9 mouse cellular contexts compared by ENCODE assay signal in genomic region chr16:31314497-31315233, GRCm38 (mm10). TPM values are rescaled to one million over a fixed set of nuclear protein-coding genes. Genes with fewer than 3 reads are reported as not detected.
DNase-seq lines count a peak whose midpoint lies in the region; ATAC-seq and TF ChIP-seq lines count a peak whose summit lies in the region.
"Had no signal": no experiment of that assay in that cellular context is flagged by ENCODE, and none has a peak within 500 bp of the region (broad histone marks: within the 10 kb centered on the region; RNA-seq: fewer than 3 reads in every experiment).

Apod (minus strand) TSS chr16:31314808.

- no peak for TF ChIP-seq POLR2A in myocyte (IDR thresholded peaks at IDR 0.05; ENCODE audit: insufficient read length, low read depth)

- H3K4me1 ChIP-seq in forebrain, embryonic 15.5 days: no peaks in the 10 kb centered on the region
- H3K4me1 ChIP-seq: liver, embryonic 13.5 days had no signal

- WGBS in forebrain, embryonic 15.5 days: 46% methylated on average over 9 of the region's 9 CpGs

- no peaks in the 10 kb centered on the region for H3K79me2 ChIP-seq in myocyte (ENCODE audit: control insufficient read depth, insufficient read depth)

- H3K4me2 ChIP-seq in forebrain, embryonic 15.5 days (replicated peaks): no peak within 1 kb of the TSS
- peak within 1 kb of the TSS; percentile 26 for H3K4me2 ChIP-seq in myocyte (ENCODE audit: low read depth)
- H3K4me2 ChIP-seq: liver, embryonic 13.5 days had no signal

- no peak for ATAC-seq in frontal cortex, adult (ENCODE audit: low TSS enrichment)
- no peak for ATAC-seq in forebrain, embryonic 15.5 days (replicated peaks)

- no peak for DNase-seq in frontal cortex, adult 2 months (ENCODE audit: extremely low spot score in 1 of 2, low spot score in 1 of 2)
- DNase-seq in layer of hippocampus, postnatal 25 days (ENCODE audit: extremely low spot score in 1 of 2, low spot score in 1 of 2): no peak
- DNase-seq in kidney, adult 11 months: no peak
- DNase-seq in cerebellum, adult 8-10 months: no peak
- no peak for DNase-seq in heart, adult 8-10 months (ENCODE audit: low spot score)
- DNase-seq: liver, embryonic 13.5 days had no signal

- no peaks in the 10 kb centered on the region for H3K36me3 ChIP-seq in forebrain, embryonic 15.5 days
- no peaks in the 10 kb centered on the region for H3K36me3 ChIP-seq in myocyte (ENCODE audit: control insufficient read depth, insufficient read depth)
- H3K36me3 ChIP-seq: liver, embryonic 13.5 days had no signal

- H3K27me3 ChIP-seq in forebrain, embryonic 15.5 days: no peaks in the 10 kb centered on the region
- no peaks in the 10 kb centered on the region for H3K27me3 ChIP-seq in myocyte (ENCODE audit: control insufficient read depth, insufficient read depth, insufficient read length)
- H3K27me3 ChIP-seq: liver, embryonic 13.5 days had no signal

- H3K9me3 ChIP-seq in forebrain, embryonic 15.5 days: no peaks in the 10 kb centered on the region
- H3K9me3 ChIP-seq: liver, embryonic 13.5 days had no signal

- no peak within 1 kb of the TSS for H3K9ac ChIP-seq in forebrain, embryonic 15.5 days (replicated peaks)
- H3K9ac ChIP-seq: liver, embryonic 13.5 days had no signal

- H3K27ac ChIP-seq in forebrain, embryonic 15.5 days (replicated peaks): 0 out of 2 replicates have a peak within 1 kb of the TSS, but pooled peaks have one; percentile 1
- H3K27ac ChIP-seq: liver, embryonic 13.5 days had no signal

- no peak within 1 kb of the TSS for H3K4me3 ChIP-seq in forebrain, embryonic 15.5 days
- no peak within 1 kb of the TSS for H3K4me3 ChIP-seq in myocyte
- H3K4me3 ChIP-seq: liver, embryonic 13.5 days had no signal

- H3ac ChIP-seq in myocyte (ENCODE audit: control insufficient read depth, insufficient read length): no peak within 1 kb of the TSS

TF ChIP-seq in myocyte, 11 proteins besides CTCF, POLR2A, EP300 and RAD21:
- TF ChIP-seq MYOD1 (IDR thresholded peaks at IDR 0.05; ENCODE audit: control insufficient read depth in 1 of 3, insufficient read length in 2 of 3, low read depth in 2 of 3) (no peak), MYOG (IDR thresholded peaks at IDR 0.05; ENCODE audit: control insufficient read depth in 1 of 3, insufficient read depth in 1 of 3, insufficient read length in 2 of 3, low read depth in 2 of 3) (no peak), CEBPB (IDR thresholded peaks at IDR 0.05; ENCODE audit: insufficient read depth, poor library complexity, severe bottlenecking) (no peak), E2F4 (IDR thresholded peaks at IDR 0.05; ENCODE audit: insufficient read depth) (no peak), SRF (IDR thresholded peaks at IDR 0.05; ENCODE audit: control insufficient read depth, insufficient read length, low read depth) (no peak)

RNA-seq across cellular contexts. Expression of gene Apod, which starts in this region (rescaled TPM):
- 433 and 468 TPM in 2 replicates for polyA plus RNA-seq in frontal cortex, adult 2 months (2012; rRNA removed)
- 56.2 and 60.7 TPM in 2 replicates for polyA plus RNA-seq in forebrain, embryonic 15.5 days (2015; fragmentation: Nextera tagmentation; extraction: Ambion mirVana)
- 100 to 1,000 TPM; 107 to 112 TPM for total RNA-seq in layer of hippocampus, postnatal 25 days (2021)
- polyA plus RNA-seq in myocyte (2012; fragmentation: generic; extraction: Trizol): 1.2 TPM
- 1 to 10 TPM; 3.6 to 6.1 (median 4.9) TPM for total RNA-seq in heart, adult 8-10 months (2022)

Comparison
In these comparisons a context has a peak if more than half of its experiments do, and no peak if none do; other contexts are left out.
1. RNA of gene Apod (total RNA-seq): 107 to 112 TPM in layer of hippocampus, postnatal 25 days; 3.6 to 6.1 TPM in heart, adult 8-10 months; every median in the first group is over 10 times any median in the second.
2. RNA of gene Apod (polyA plus RNA-seq): 433 to 468 TPM in frontal cortex, adult 2 months and 56.2 to 60.7 TPM in forebrain, embryonic 15.5 days; 1.2 TPM in myocyte (single experiment); every median in the first group is over 10 times any median in the second.